Mouse (Mus musculus) ES-E14 (cell line): Measurements from ENCODE around the gene Bcam.

Experiments used
- CHD2 ChIP-seq: IDR thresholded peaks from 2 replicates; pipeline ENCODE4 v1.6.1; 2014; ENCODE audit warnings: mild to moderate bottlenecking, low read depth, low read length, inconsistent platforms
- ZC3H11A ChIP-seq: IDR thresholded peaks from 2 replicates; pipeline ENCODE4 v1.6.1; 2012; ENCODE audit warnings: low read depth, mild to moderate bottlenecking, inconsistent platforms, low read length, borderline replicate concordance

DNA sequence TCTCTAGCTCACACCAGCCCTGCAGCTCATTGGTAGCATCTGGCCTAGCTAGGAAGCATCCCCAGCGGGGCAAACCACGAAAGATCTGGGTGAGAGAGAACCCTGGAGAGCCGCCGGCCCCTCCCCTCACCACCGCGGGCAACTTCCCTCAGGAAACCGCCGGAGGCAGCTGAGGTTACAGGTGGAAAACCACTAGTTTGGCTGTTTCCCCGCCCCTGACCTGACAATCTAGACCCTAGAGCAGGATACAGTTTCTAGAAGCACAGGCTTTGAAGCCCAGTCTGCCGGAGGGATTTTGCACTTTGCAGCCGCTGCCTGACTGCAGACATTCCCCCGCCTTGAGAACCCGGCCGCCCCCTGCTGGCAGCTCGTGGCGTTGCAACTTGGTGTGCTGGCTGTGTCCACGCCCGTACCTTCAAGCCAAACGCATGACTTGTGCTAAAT is 19.1 kb upstream of the Bcam start:
- no peak for TF ChIP-seq ZC3H11A
- TF ChIP-seq CHD2 = no peak
